Mouse (Mus musculus) liver, embryonic 15.5 days (tissue): ENCODE results near the gene Txndc5. TPM values are rescaled to one million over a fixed set of nuclear protein-coding genes. Genes with fewer than 3 reads are reported as not detected.

Experiments
- ATAC-seq: fragments of 200-750 bp; cut with Nextera tagmentation; 2 replicates; pipeline ENCODE4 v1.8.0; 2017; ENCODE audit warnings: moderate number of reproducible peaks, mild to moderate bottlenecking, moderate library complexity; ENCODE audit not compliant: insufficient read depth
- H3K27ac ChIP-seq: fragments of 300-500 bp; sonication (generic); replicated peaks from 2 replicates; pipeline ENCODE4 v1.5.1; 2015; ENCODE audit warnings: mild to moderate bottlenecking, inconsistent platforms
- H3K27me3 ChIP-seq: fragments of 300-500 bp; sonication (generic); 2 replicates; pipeline ENCODE4 v1.6.1; 2015; ENCODE audit warnings: mild to moderate bottlenecking, inconsistent platforms
- H3K36me3 ChIP-seq: fragments of 300-500 bp; sonication (generic); replicated peaks from 2 replicates; pipeline ENCODE4 v1.6.1; 2015; ENCODE audit warnings: moderate library complexity, mild to moderate bottlenecking, inconsistent platforms
- H3K4me1 ChIP-seq: fragments of 300-500 bp; sonication (generic); replicated peaks from 2 replicates; pipeline ENCODE4 v1.6.1; 2015; ENCODE audit warnings: inconsistent platforms
- H3K4me2 ChIP-seq: fragments of 300-500 bp; sonication (generic); 2 replicates; pipeline ENCODE4 v1.6.1; 2015; ENCODE audit warnings: moderate library complexity, mild to moderate bottlenecking, inconsistent platforms
- H3K4me3 ChIP-seq: fragments of 300-500 bp; sonication (generic); replicated peaks from 2 replicates; pipeline ENCODE4 v1.5.1; 2015; ENCODE audit warnings: mild to moderate bottlenecking, inconsistent platforms
- H3K9ac ChIP-seq: fragments of 300-500 bp; sonication (generic); 2 replicates; pipeline ENCODE4 v1.6.1; 2015; ENCODE audit warnings: moderate library complexity, mild to moderate bottlenecking, inconsistent platforms
- H3K9me3 ChIP-seq: fragments of 300-500 bp; sonication (generic); replicated peaks from 2 replicates; pipeline ENCODE4 v1.6.1; 2016; ENCODE audit warnings: inconsistent platforms
- WGBS: fragments of 180-500 bp; shearing (Covaris S2); methylation state at CpG from one replicate; pipeline ENCODE4 v1.1.7; 2015; ENCODE audit warnings: mixed read lengths; ENCODE audit not compliant: insufficient replicate concordance; 5-methylcytosine and 5-hydroxymethylcytosine counted together
- polyA plus RNA-seq: library from polyadenylated mRNA; unstranded; fragments of >200 nt; fragmentation: Nextera tagmentation; extraction: Ambion mirVana; gene quantifications from 2 replicates; pipeline ENCODE4 v1.2.1, GENCODE M21; 2015

Txndc5 gene
- polyA plus RNA-seq, 1 experiment from 2014 or later: 79.1 TPM

DNA sequence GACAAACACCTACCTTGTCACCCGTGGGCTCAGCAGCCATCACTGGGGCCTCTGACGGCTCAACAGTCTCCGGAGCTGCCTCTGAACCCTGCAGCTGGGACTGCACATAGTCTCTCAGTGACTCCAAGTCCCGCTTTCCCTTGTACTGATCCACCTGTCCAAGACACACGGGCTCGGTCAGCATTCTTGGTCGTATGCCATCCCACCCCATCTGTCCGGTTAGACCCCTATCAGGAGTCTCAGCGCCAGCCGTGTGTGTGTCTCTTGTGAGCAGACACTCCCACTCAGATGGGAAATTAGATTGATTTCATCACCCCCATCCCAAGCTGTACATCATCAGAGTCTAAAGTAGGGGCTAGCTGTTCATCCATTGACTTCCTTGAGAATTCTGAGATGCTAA, 21.7 kb downstream of the Txndc5 start:
- Histone ChIP-seq H3K9ac (no peak overlapping the region), H3K27me3 (no peaks in the 10 kb centered on the region), H3K4me1 (0 out of 2 replicates have a peak, but pooled peaks cover 7% of the 10 kb centered on the region), H3K36me3 (peaks cover 84% of the 10 kb centered on the region), H3K27ac (no peak overlapping the region), H3K9me3 (no peaks in the 10 kb centered on the region), H3K4me3 (no peak overlapping the region), H3K4me2 (no peak overlapping the region)
- WGBS: 77% methylated on average over 10 of the region's 10 CpGs
- no peak for ATAC-seq

DNA sequence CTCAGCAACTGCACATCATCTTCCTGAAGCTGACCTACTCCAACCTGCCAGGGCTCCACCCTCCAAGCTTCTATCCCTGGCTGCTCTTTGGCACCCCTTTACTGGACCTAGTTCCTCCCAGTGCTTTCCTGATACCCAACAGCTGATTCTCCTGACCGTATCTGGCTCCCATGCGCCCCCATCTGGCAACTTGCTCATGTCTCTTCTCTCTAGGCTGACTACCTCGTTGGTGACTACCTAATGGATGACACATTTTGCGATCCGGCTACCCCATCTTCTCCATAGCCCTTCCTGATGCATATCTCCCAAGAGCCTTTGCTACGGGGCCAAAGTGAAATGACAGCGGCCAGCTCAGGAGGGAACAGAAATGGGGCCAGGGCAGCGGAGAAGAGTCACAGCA, 22.3 kb downstream of the Txndc5 start:
- Histone ChIP-seq H3K9me3 (no peaks in the 10 kb centered on the region), H3K9ac (no peak overlapping the region), H3K36me3 (peaks cover 88% of the 10 kb centered on the region), H3K4me1 (0 out of 2 replicates have a peak, but pooled peaks cover 7% of the 10 kb centered on the region), H3K27ac (no peak overlapping the region), H3K27me3 (no peaks in the 10 kb centered on the region), H3K4me3 (no peak overlapping the region), H3K4me2 (no peak overlapping the region)
- no peak for ATAC-seq
- WGBS: 73% methylated on average over 8 of the region's 8 CpGs

DNA sequence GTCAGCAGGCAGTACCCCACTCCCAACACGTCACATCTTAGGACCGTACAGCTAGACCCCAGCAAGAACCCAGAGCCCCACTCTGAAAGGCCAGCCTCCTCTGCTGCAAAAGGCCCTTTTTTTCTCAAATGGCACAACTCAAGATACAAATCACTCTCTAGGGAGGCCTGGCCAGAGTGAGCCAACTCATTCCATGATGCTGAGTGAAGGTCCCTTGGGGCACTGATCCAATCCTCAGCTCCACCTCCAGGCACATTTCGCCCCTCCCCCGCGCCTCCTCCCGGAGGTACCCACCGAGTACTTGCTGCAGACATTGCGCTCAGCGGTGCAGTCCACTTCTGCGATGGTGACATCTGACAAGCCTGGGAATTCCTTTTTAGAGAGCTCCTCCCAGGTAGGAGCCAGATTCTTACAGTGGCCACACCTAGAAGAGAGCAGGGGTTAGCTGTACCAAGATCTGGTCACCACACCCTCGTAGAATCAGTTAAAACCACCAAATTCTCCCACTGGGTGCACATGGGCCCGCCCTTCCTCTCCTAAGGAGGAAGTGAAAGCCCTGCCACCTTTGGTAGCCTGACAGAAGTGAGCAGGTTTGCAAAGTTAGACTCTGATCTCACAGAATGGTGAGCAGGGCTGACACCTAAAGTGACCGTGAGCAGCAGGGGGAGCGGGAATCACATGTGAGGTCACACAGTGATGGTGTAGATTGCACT, 25.3 kb downstream of the Txndc5 start:
- WGBS: 75% methylated on average over 14 of the region's 14 CpGs

DNA sequence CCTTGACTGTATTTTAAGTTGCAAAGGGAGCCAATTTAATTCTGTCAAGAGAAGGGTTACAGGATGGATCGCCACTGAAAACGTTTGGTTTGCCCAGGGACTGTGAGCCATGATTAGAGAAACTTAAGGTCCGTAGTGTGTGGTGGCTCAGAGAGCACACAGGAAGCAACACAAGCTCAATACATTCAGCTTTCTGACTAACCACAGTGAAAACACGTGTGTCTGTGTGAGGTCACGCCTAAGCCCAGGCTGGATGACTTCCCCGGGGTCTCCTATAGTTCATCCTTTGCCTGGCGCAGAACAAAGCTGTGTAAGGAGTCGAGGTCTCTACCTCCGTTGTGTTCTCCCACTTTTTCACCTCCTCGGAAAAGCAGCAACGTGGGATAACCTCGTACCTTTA, 27.3 kb downstream of the Txndc5 start:
- H3K27ac ChIP-seq: no peak overlapping the region
- H3K36me3 ChIP-seq: peaks cover 57% of the 10 kb centered on the region
- ATAC-seq: no peak
- H3K27me3 ChIP-seq: no peaks in the 10 kb centered on the region
- no peak overlapping the region for H3K4me3 ChIP-seq
- 0 out of 2 replicates have a peak, but pooled peaks cover 7% of the 10 kb centered on the region for H3K4me1 ChIP-seq
- no peak overlapping the region for H3K4me2 ChIP-seq
- H3K9me3 ChIP-seq: no peaks in the 10 kb centered on the region
- H3K9ac ChIP-seq: no peak overlapping the region
- WGBS: 76% methylated on average over 12 of the region's 12 CpGs

More for the DNA sequence above, 25.3 kb downstream of the Txndc5 start:
- no peak overlapping the region for H3K4me3 ChIP-seq
- no peaks in the 10 kb centered on the region for H3K27me3 ChIP-seq
- no peak for ATAC-seq
- no peaks in the 10 kb centered on the region for H3K9me3 ChIP-seq
- peaks cover 75% of the 10 kb centered on the region for H3K36me3 ChIP-seq
- no peak overlapping the region for H3K9ac ChIP-seq
- H3K4me2 ChIP-seq: no peak overlapping the region
- H3K27ac ChIP-seq: no peak overlapping the region
- 0 out of 2 replicates have a peak, but pooled peaks cover 7% of the 10 kb centered on the region for H3K4me1 ChIP-seq

DNA sequence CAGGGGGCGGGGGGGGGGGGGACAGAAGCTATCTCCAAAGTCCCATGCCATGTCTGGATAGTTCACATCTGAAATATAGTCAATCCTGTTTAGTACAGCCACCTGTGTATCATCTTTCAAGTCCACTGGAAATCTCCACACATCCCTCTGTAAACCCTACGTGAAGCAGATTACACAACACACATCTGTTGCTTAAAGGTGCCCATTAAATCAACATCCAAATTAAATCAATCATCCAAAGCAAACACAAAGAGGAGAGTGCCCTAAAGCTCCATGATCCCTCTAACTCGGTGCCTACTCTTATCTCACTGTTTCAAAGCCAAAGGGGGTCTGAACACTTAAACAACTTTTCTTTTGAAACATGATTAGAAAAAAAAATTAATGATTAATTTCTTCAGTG, 31.9 kb downstream of the Txndc5 start:
- no peak overlapping the region for H3K4me3 ChIP-seq
- H3K36me3 ChIP-seq: peaks cover 16% of the 10 kb centered on the region
- no peaks in the 10 kb centered on the region for H3K4me1 ChIP-seq
- WGBS: 46% methylated on average over 3 of the region's 3 CpGs
- no peak for ATAC-seq
- no peak overlapping the region for H3K9ac ChIP-seq
- no peaks in the 10 kb centered on the region for H3K27me3 ChIP-seq
- H3K27ac ChIP-seq: no peak overlapping the region
- H3K9me3 ChIP-seq: no peaks in the 10 kb centered on the region
- no peak overlapping the region for H3K4me2 ChIP-seq

DNA sequence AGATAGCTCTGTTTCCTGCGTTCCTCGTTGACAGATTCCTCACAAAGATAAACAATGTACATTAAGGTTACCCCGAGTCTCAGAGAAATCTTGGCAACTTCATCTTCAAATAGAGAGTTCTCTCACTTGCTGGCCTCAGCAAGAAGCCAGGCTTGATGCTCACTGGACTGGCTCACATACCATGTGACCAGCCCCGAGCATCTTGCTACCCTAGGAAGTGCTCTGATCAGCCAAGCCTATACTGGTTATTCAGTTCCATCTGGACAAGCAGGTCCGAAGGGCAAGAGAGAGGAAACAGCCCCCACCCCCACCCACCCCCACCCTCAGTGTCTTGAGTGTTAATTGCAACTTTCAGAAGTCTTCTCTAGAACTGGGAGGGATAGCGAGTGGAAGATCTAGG, 41.9 kb downstream of the Txndc5 start:
- no peaks in the 10 kb centered on the region for H3K9me3 ChIP-seq
- no peaks in the 10 kb centered on the region for H3K27me3 ChIP-seq
- no peak overlapping the region for H3K4me3 ChIP-seq
- H3K9ac ChIP-seq: no peak overlapping the region
- H3K4me2 ChIP-seq: no peak overlapping the region
- H3K36me3 ChIP-seq: no peaks in the 10 kb centered on the region
- H3K27ac ChIP-seq: no peak overlapping the region
- H3K4me1 ChIP-seq: no peaks in the 10 kb centered on the region
- WGBS: 58% methylated on average over 6 of the region's 6 CpGs
- no peak for ATAC-seq

DNA sequence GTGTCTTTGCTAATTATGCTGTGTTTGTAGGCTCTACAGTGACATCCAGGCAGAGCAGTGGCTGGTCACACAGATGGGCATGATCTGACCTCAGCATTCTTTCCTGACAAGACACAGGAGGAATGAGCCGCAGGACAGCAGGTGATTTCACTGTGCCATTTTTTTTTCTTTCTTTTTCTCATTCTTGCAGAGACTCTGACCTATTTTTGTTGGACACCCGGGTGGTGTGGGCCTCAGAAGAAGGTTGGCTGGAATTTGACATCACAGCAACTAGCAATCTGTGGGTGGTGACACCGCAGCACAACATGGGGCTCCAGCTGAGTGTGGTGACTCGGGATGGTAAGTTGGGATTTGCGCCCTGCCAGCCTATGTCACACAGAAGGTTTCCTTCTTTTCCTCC, 43.9 kb downstream of the Txndc5 start:
- Histone ChIP-seq H3K4me3 (no peak overlapping the region), H3K9ac (no peak overlapping the region), H3K9me3 (no peaks in the 10 kb centered on the region), H3K27ac (no peak overlapping the region), H3K27me3 (no peaks in the 10 kb centered on the region), H3K4me2 (no peak overlapping the region), H3K36me3 (no peaks in the 10 kb centered on the region), H3K4me1 (no peaks in the 10 kb centered on the region)
- 64% methylated on average over 5 of the region's 5 CpGs for WGBS
- ATAC-seq: no peak

DNA sequence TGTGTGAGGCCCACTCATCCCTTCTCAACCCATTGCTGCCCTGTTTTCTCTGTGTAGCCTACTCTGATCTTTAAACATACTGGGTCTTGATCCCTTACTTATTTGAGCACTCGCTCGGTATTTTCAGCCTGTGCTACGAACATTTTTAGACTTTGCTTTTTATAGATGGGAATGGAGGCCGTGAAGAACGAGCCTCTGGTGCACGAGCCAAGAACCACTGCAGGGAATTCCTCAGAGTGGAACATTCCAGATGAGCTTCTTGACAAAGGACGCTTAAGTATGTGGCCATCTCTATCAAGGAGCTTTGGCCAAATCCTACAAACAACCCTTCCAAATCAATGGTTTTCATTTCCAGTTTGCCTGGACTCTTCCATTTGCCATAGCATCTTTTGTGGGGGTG, 47.6 kb downstream of the Txndc5 start:
- 68% methylated on average over 7 of the region's 7 CpGs for WGBS

DNA sequence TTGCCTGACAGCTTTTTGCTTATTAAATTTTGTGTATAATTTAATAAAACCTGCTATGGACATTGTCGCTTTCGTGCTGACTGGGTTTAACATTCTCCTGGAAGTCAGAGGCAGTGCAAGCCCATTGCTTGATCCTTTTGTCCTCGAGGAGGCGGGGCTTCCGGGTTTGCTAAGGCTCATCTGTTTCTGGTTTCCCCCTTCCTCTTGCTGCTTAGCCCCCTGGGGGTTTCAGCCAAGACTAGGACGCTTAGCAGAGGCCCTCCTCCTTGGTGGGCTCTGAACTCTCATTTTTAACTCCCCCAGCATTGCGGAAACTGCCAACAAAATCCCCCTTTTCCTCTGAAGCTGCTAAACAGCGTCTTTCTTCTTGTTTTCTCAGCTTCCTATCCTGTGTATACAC, 51.7 kb downstream of the Txndc5 start:
- Histone ChIP-seq H3K4me1 (no peaks in the 10 kb centered on the region), H3K4me2 (no peak overlapping the region), H3K27ac (no peak overlapping the region), H3K27me3 (no peaks in the 10 kb centered on the region), H3K9me3 (no peaks in the 10 kb centered on the region), H3K36me3 (no peaks in the 10 kb centered on the region), H3K4me3 (no peak overlapping the region), H3K9ac (no peak overlapping the region)
- no peak for ATAC-seq
- WGBS: 40% methylated on average over 8 of the region's 8 CpGs

More for the DNA sequence above, 47.6 kb downstream of the Txndc5 start:
- Histone ChIP-seq H3K27me3 (no peaks in the 10 kb centered on the region), H3K27ac (no peak overlapping the region), H3K4me1 (no peaks in the 10 kb centered on the region), H3K4me2 (no peak overlapping the region), H3K36me3 (no peaks in the 10 kb centered on the region), H3K4me3 (no peak overlapping the region), H3K9me3 (no peaks in the 10 kb centered on the region), H3K9ac (no peak overlapping the region)
- no peak for ATAC-seq

DNA sequence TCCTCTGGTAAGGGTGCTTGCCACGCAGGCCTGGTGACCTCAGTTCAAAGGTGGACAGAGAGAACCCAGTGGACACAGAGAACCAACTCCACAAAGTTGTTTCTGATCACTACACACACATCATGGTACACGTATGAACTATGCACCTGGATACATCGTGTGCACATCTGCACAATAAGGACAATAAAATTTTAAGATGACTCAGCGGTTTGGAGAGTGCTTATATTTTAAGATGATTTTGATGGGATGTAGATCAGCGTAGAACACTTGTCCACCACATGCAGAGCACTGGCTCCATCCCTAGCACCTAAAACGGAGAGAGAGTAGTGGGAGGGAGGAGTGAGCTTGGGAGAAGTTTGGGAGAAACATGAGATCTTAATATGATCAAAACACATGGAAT, 55.1 kb downstream of the Txndc5 start:
- Histone ChIP-seq H3K9ac (no peak overlapping the region), H3K4me2 (no peak overlapping the region), H3K36me3 (no peaks in the 10 kb centered on the region), H3K4me3 (no peak overlapping the region), H3K4me1 (no peaks in the 10 kb centered on the region), H3K27ac (no peak overlapping the region), H3K27me3 (no peaks in the 10 kb centered on the region), H3K9me3 (no peaks in the 10 kb centered on the region)
- WGBS: 64% methylated on average over 6 of the region's 6 CpGs
- no peak for ATAC-seq

DNA sequence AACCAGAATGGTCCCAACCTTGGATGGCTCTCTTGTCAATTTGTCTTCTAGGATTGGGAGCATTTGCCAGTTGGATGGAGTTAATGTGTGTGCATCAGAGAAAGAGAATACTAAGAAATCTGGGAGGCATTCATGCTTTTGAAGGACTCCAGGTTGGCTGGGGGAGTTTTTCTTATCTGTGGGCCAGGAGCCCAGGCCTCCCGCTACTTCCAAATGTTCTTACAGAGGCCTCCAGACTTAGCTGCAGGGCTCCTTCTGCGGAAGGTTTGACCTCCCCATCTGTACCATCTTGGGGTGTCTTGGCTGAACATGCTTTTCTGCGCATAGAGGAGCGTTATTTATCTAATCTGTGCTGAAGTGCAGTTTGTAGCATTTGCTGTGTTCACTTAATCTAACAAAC, 56.0 kb downstream of the Txndc5 start:
- Histone ChIP-seq H3K4me2 (no peak overlapping the region), H3K27me3 (no peaks in the 10 kb centered on the region), H3K9ac (no peak overlapping the region), H3K4me1 (no peaks in the 10 kb centered on the region), H3K4me3 (no peak overlapping the region), H3K27ac (no peak overlapping the region), H3K9me3 (no peaks in the 10 kb centered on the region), H3K36me3 (no peaks in the 10 kb centered on the region)
- WGBS: 63% methylated on average over 4 of the region's 4 CpGs
- no peak for ATAC-seq

DNA sequence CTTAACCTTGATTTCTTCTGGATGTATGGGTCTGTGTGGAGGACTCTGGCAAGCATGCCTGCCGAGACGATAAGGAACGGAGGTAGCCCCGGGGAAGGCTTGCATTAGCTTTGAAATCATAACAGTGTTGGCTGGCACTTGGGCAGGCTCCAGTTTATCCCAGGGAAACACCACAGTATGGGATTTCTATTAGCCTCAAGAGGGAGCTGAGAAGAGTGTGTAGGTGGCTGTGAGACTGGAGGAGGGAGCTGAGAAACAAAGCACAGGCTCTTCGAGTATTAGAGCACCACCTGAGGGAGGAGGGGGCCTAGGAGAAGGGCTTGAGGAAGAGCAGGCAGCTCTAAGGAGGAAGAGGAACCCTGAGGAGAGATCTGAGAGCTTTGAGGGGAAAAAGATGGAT, 57.7 kb downstream of the Txndc5 start:
- 67% methylated on average over 5 of the region's 5 CpGs for WGBS
- Histone ChIP-seq H3K9ac (no peak overlapping the region), H3K27me3 (no peaks in the 10 kb centered on the region), H3K4me2 (no peak overlapping the region), H3K4me3 (no peak overlapping the region), H3K9me3 (no peaks in the 10 kb centered on the region), H3K4me1 (no peaks in the 10 kb centered on the region), H3K36me3 (no peaks in the 10 kb centered on the region), H3K27ac (no peak overlapping the region)
- no peak for ATAC-seq
